Mouse (Mus musculus) MEL-GATA-1-ER (cell line): Measurements from ENCODE around the gene Igdcc4.
A peak's percentile ranks its signal among the peaks of the same experiment; 100 is the strongest.
"Not testable (repeated sequence)": the region's sequence is repeated elsewhere in the genome, so short reads cannot be mapped to it uniquely, and the experiment has no call there.

Experiments
- DNase-seq: peaks from one replicate; pipeline ENCODE4 v3.0.0-alpha.2; 2012; ENCODE audit warnings: low read depth; ENCODE audit errors: extremely low read depth

Igdcc4 gene

GRCm38 (mm10) chr9:65100991-65101685, at the start of gene Igdcc4:
Gene Igdcc4, plus strand, starts transcription at chr9:65101486.
- no peak for DNase-seq

- DNase-seq, result no peak
Measured at GRCm38 (mm10) chr9:65064251-65064650, 37.0 kb upstream of the Igdcc4 start.

GRCm38 (mm10) chr9:65070587-65070986, 30.7 kb upstream of the Igdcc4 start:
- no peak for DNase-seq

GRCm38 (mm10) chr9:65073555-65073954, 27.7 kb upstream of the Igdcc4 start:
- DNase-seq, result no peak

GRCm38 (mm10) chr9:65074251-65074650, 27.0 kb upstream of the Igdcc4 start:
- DNase-seq, result no peak

- DNase-seq, result peak; percentile 95
Measured at GRCm38 (mm10) chr9:65074855-65075493, 26.3 kb upstream of the Igdcc4 start.

- no peak for DNase-seq
Measured at GRCm38 (mm10) chr9:65077536-65077935, 23.8 kb upstream of the Igdcc4 start.

GRCm38 (mm10) chr9:65080141-65080540, 21.1 kb upstream of the Igdcc4 start:
- not testable (repeated sequence) for DNase-seq

- DNase-seq, result no peak
Measured at GRCm38 (mm10) chr9:65083075-65083765, 18.1 kb upstream of the Igdcc4 start.

- DNase-seq, result no peak
Measured at GRCm38 (mm10) chr9:65084198-65084807, 17.0 kb upstream of the Igdcc4 start.

- no peak for DNase-seq
Measured at GRCm38 (mm10) chr9:65085270-65085669, 16.0 kb upstream of the Igdcc4 start.

- no peak for DNase-seq
Measured at GRCm38 (mm10) chr9:65086801-65087200, 14.5 kb upstream of the Igdcc4 start.

GRCm38 (mm10) chr9:65087490-65087889, 13.8 kb upstream of the Igdcc4 start:
- no peak for DNase-seq

- DNase-seq, result no peak
Measured at GRCm38 (mm10) chr9:65094237-65094636, 7.0 kb upstream of the Igdcc4 start.

GRCm38 (mm10) chr9:65101686-65102376, 545 bp downstream of the Igdcc4 start:
- no peak for DNase-seq

GRCm38 (mm10) chr9:65102377-65103172, 1.3 kb downstream of the Igdcc4 start:
- no peak for DNase-seq

- DNase-seq, result no peak
Measured at GRCm38 (mm10) chr9:65103173-65103752, 2.0 kb downstream of the Igdcc4 start.

GRCm38 (mm10) chr9:65106821-65107220, 5.5 kb downstream of the Igdcc4 start:
- DNase-seq, result no peak

GRCm38 (mm10) chr9:65107893-65108292, 6.6 kb downstream of the Igdcc4 start:
- no peak for DNase-seq
